Mouse (Mus musculus) forebrain, embryonic 16.5 days (tissue): Measurements from ENCODE around the gene Gstt3. TPM values are rescaled to one million over a fixed set of nuclear protein-coding genes. Genes with fewer than 3 reads are reported as not detected.
"Not testable (repeated sequence)": the region's sequence is repeated elsewhere in the genome, so short reads cannot be mapped to it uniquely, and the experiment has no call there.

Experiments
- ATAC-seq: fragments of 200-750 bp; cut with Nextera tagmentation; 2 replicates; pipeline ENCODE4 v1.8.0; 2017; ENCODE audit warnings: mild to moderate bottlenecking, moderate library complexity
- H3K27ac ChIP-seq: fragments of 300-500 bp; sonication (generic); 2 replicates; pipeline ENCODE4 v1.5.1; 2014; ENCODE audit warnings: low read length, control low read depth
- H3K27me3 ChIP-seq: fragments of 300-500 bp; sonication (generic); replicated peaks from 2 replicates; pipeline ENCODE4 v1.6.1; 2014; ENCODE audit warnings: low read length; ENCODE audit not compliant: control insufficient read depth, insufficient read depth
- H3K36me3 ChIP-seq: fragments of 300-500 bp; sonication (generic); 2 replicates; pipeline ENCODE4 v1.6.1; 2014; ENCODE audit not compliant: control insufficient read depth, insufficient read depth
- H3K4me1 ChIP-seq: fragments of 300-500 bp; sonication (generic); replicated peaks from 2 replicates; pipeline ENCODE4 v1.6.1; 2014; ENCODE audit warnings: low read length; ENCODE audit not compliant: control insufficient read depth, insufficient read depth
- H3K4me2 ChIP-seq: fragments of 300-500 bp; sonication (generic); 2 replicates; pipeline ENCODE4 v1.6.1; 2014; ENCODE audit warnings: mild to moderate bottlenecking, low read length, control low read depth
- H3K4me3 ChIP-seq: fragments of 300-500 bp; sonication (generic); replicated peaks from 2 replicates; pipeline ENCODE4 v1.5.1; 2014; ENCODE audit warnings: mild to moderate bottlenecking, low read length, control low read depth
- H3K9ac ChIP-seq: fragments of 300-500 bp; sonication (generic); replicated peaks from 2 replicates; pipeline ENCODE4 v1.6.1; 2014; ENCODE audit warnings: low read depth, low read length, control low read depth
- H3K9me3 ChIP-seq: fragments of 300-500 bp; sonication (generic); 2 replicates; pipeline ENCODE4 v1.6.1; 2016; ENCODE audit warnings: low read length; ENCODE audit not compliant: control insufficient read depth
- WGBS: fragments of 180-500 bp; shearing (Covaris S2); extraction: QIAGEN DNeasy Blood & Tissue Kit; methylation state at CpG from one replicate; pipeline ENCODE4 v1.1.7; 2014; 5-methylcytosine and 5-hydroxymethylcytosine counted together
- polyA plus RNA-seq: library from polyadenylated mRNA; unstranded; fragments of >200 nt; fragmentation: Nextera tagmentation; extraction: Ambion mirVana; gene quantifications from 2 replicates; pipeline ENCODE4 v1.2.1, GENCODE M21; 2015

The Gstt3 gene
- polyA plus RNA-seq, 1 experiment from 2014 or later = 0.77 TPM

GRCm38 (mm10) chr10:75788277-75788676, 7.1 kb upstream of the Gstt3 start:
- H3K27me3 ChIP-seq = 0 out of 2 replicates have a peak, but pooled peaks cover under 1% of the 10 kb centered on the region
- H3K4me3 ChIP-seq = no peak overlapping the region
- no peak overlapping the region for H3K9ac ChIP-seq
- no peaks in the 10 kb centered on the region for H3K9me3 ChIP-seq
- H3K27ac ChIP-seq = no peak overlapping the region
- H3K4me2 ChIP-seq = no peak overlapping the region
- H3K4me1 ChIP-seq = no peaks in the 10 kb centered on the region
- no peak for ATAC-seq
- H3K36me3 ChIP-seq = no peaks in the 10 kb centered on the region
- WGBS = 96% methylated on average over 8 of the region's 8 CpGs

DNA sequence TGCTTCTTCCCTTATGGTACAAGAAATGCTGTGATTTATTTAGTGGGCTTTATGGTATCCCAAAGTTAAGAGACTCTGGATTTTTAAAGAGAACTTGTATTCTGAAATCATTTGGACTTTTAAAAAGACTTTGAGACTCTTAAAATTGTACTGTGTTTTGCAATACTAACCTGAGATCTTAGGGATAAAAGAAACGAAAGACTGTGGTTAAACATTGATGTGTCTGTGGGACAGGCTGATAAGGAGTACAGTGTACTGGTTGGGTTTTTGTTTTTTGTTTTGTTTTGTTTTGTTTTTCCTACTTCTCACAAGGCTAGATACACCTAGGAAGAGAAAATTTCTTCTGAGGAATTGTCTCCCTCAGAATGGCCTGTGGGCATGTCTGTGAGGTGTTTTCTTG, 4.2 kb upstream of the Gstt3 start:
- Histone ChIP-seq H3K36me3 (no peaks in the 10 kb centered on the region), H3K4me1 (peaks cover 9% of the 10 kb centered on the region), H3K27ac (no peak overlapping the region), H3K9ac (no peak overlapping the region), H3K9me3 (no peaks in the 10 kb centered on the region), H3K4me2 (no peak overlapping the region), H3K27me3 (peaks cover 6% of the 10 kb centered on the region; the same call in 1 of the 2 replicates), H3K4me3 (no peak overlapping the region)
- no peak for ATAC-seq
- 80% methylated on average over 1 of the region's 1 CpGs for WGBS

DNA sequence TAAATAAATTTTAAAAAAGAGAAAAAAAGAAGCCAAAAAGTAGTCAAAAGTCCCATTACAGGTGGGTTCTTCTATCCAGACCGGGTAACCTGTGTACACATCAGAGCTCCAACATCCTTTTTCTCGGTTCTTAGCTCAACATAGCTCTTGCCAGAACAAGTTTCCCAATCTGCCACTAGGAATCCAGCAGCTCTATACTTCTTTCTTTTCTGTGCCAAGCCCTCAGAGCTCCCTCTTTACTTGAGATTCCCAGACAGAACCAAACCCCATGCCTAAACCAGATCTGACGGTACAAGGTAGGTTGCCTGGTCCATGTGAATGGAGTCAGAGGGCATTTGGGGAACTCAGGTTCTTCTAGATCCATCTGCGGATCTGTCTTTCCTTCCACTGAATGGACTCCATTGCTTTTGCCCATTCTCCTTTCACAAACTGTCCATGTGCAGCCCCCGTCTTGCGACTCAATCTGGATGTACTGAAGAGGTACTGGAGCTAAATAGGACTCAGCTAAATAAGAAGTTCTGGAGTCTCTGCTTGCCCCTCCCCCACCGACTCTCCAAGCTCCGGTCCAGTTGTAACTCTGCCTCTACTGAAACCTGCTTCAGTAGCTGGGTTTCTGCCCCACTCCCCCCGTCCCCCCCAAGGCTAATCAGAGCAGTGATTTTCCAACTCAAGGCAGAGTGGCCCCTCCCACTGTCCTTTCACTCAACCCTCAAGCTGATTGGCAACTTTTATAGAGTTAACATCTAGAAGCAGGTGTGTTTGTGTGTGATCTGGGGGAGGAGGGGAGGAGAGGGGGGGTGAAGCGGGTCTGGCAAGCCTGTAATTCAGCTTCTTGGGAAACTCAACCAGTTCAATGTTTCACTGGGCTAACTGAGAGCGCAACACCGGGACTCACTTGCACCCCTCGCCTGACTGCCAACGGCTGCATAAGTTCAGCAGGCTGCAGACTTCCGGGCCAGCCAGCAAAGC, 1.7 kb downstream of the Gstt3 start:
- no peak overlapping the region for H3K27ac ChIP-seq

GRCm38 (mm10) chr10:75777885-75778284, 3.3 kb downstream of the Gstt3 start:
- no peak overlapping the region for H3K27ac ChIP-seq
- no peaks in the 10 kb centered on the region for H3K36me3 ChIP-seq
- H3K27me3 ChIP-seq = peaks cover 16% of the 10 kb centered on the region
- H3K9me3 ChIP-seq = no peaks in the 10 kb centered on the region
- ATAC-seq = no peak
- no peak overlapping the region for H3K4me2 ChIP-seq
- no peak overlapping the region for H3K4me3 ChIP-seq
- peaks cover 10% of the 10 kb centered on the region for H3K4me1 ChIP-seq
- WGBS = 79% methylated on average over 2 of the region's 2 CpGs
- H3K9ac ChIP-seq = no peak overlapping the region

More for the DNA sequence above, 1.7 kb downstream of the Gstt3 start:
- 39% methylated on average over 15 of the region's 15 CpGs for WGBS
- Histone ChIP-seq H3K9ac (no peak overlapping the region), H3K4me2 (no peak overlapping the region), H3K4me1 (peaks cover 9% of the 10 kb centered on the region), H3K27me3 (peaks cover 18% of the 10 kb centered on the region), H3K4me3 (no peak overlapping the region), H3K36me3 (no peaks in the 10 kb centered on the region), H3K9me3 (no peaks in the 10 kb centered on the region)
- no peak for ATAC-seq

DNA sequence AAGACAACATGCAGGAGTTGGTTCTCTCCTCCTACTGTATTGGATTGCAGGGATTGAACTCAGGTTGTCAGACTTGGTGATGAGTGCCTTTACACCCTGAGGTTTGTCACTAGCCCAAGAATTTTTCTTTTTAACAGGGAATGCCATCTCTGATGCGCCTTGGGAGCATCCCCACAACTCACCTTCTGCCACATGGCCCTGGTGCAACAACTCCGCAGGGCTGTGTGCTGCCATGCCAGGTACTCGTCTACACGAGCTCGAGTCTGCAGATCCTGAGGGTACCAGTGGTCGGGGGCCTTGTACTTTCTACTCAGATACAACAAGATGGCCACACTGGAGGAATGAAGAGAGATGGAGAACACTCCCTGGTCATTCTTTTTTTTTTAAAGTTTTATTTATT, 4.7 kb downstream of the Gstt3 start:
- ATAC-seq = no peak
- H3K4me2 ChIP-seq = no peak overlapping the region
- H3K27me3 ChIP-seq = peaks cover 16% of the 10 kb centered on the region
- H3K9ac ChIP-seq = no peak overlapping the region
- H3K9me3 ChIP-seq = no peaks in the 10 kb centered on the region
- no peak overlapping the region for H3K4me3 ChIP-seq
- 92% methylated on average over 6 of the region's 6 CpGs for WGBS
- no peaks in the 10 kb centered on the region for H3K36me3 ChIP-seq
- peaks cover 18% of the 10 kb centered on the region for H3K4me1 ChIP-seq
- no peak overlapping the region for H3K27ac ChIP-seq

- H3K4me2 ChIP-seq = no peak overlapping the region
- peaks cover 9% of the 10 kb centered on the region for H3K4me1 ChIP-seq
- no peaks in the 10 kb centered on the region for H3K36me3 ChIP-seq
- no peak overlapping the region for H3K9ac ChIP-seq
- ATAC-seq = no peak
- peaks cover 7% of the 10 kb centered on the region for H3K27me3 ChIP-seq
- H3K9me3 ChIP-seq = no peaks in the 10 kb centered on the region
- H3K27ac ChIP-seq = no peak overlapping the region
- WGBS = 95% methylated on average over 9 of the region's 9 CpGs
- H3K4me3 ChIP-seq = no peak overlapping the region
Measured at GRCm38 (mm10) chr10:75774587-75774986, 6.6 kb downstream of the Gstt3 start.

DNA sequence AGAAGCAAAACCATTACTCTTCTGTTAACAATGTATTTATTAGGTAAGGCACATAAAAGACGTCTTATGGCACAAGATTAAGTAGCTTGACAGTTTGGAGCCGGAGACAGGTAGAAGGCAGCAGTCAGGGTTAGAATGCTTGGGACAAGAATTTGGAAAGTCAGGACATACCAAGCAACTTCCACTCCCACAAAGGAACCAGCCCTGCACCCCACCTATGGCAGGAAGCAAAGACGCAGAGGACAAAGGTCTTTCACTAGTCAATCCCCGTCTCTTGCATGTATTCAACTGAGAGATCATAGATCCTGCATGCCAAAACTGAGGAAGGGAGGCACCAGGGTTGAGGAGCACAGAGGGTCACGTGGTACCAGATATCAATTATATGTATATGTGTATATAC, 7.1 kb downstream of the Gstt3 start:
- 87% methylated on average over 5 of the region's 5 CpGs for WGBS
- no peak for ATAC-seq
- H3K4me1 ChIP-seq = peaks cover 9% of the 10 kb centered on the region

GRCm38 (mm10) chr10:75772795-75773664, 8.2 kb downstream of the Gstt3 start, which contains the start of gene Ddt:
Gene Ddt (minus strand): TSS chr10:75773414.
- peak within 1 kb of the TSS; percentile 69 for H3K9ac ChIP-seq

More for the DNA sequence above, 7.1 kb downstream of the Gstt3 start:
- Histone ChIP-seq H3K36me3 (no peaks in the 10 kb centered on the region), H3K27me3 (peaks cover 3% of the 10 kb centered on the region), H3K27ac (no peak overlapping the region), H3K4me2 (no peak overlapping the region), H3K4me3 (no peak overlapping the region), H3K9me3 (no peaks in the 10 kb centered on the region), H3K9ac (no peak overlapping the region)

DNA sequence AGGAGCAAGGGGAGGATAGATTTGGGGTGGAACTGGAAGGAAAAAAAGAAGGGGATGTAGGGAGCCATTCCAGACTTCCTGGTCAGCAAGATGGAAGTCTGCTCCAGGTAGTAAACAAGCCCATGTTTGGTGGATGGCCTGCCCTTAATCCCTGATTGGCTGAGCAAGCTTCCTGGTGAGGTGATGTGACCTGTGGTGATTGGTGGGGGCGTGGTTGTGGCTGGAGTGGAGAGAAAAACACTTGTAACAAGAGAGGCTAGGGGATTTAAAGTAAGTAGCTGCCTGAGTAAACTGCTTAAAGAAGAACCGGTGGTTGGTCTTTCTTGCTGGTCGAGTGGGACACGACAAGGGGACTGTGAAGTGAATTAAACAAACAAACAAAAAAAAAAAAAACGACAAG, 13.5 kb downstream of the Gstt3 start:
- not testable (repeated sequence) for H3K36me3 ChIP-seq, H3K9me3 ChIP-seq, H3K4me2 ChIP-seq, H3K4me3 ChIP-seq, H3K27ac ChIP-seq, ATAC-seq, H3K9ac ChIP-seq, H3K27me3 ChIP-seq
- WGBS = 32% methylated on average over 5 of the region's 5 CpGs
- H3K4me1 ChIP-seq = peaks cover 19% of the 10 kb centered on the region

More at GRCm38 (mm10) chr10:75772795-75773664, 8.2 kb downstream of the Gstt3 start, which contains the start of gene Ddt:
- Histone ChIP-seq H3K27me3 (no peaks in the 10 kb centered on the region; the same call in 1 of the 2 replicates), H3K4me1 (peaks cover 9% of the 10 kb centered on the region), H3K4me3 (peak within 1 kb of the TSS; percentile 75), H3K9me3 (no peaks in the 10 kb centered on the region), H3K4me2 (peak within 1 kb of the TSS; percentile 99), H3K27ac (no peak within 1 kb of the TSS), H3K36me3 (no peaks in the 10 kb centered on the region)
- ATAC-seq = peak; percentile 97
- WGBS = under 1% methylated on average over 46 of the region's 47 CpGs
